Mouse (Mus musculus) forebrain, embryonic 16.5 days (tissue): ENCODE results near the gene Calr. TPM values are rescaled to one million over a fixed set of nuclear protein-coding genes. Genes with fewer than 3 reads are reported as not detected.

Source experiments
- ATAC-seq: fragments of 200-750 bp; cut with Nextera tagmentation; 2 replicates; pipeline ENCODE4 v1.8.0; 2017; ENCODE audit warnings: mild to moderate bottlenecking, moderate library complexity
- H3K27ac ChIP-seq: fragments of 300-500 bp; sonication (generic); 2 replicates; pipeline ENCODE4 v1.5.1; 2014; ENCODE audit warnings: low read length, control low read depth
- H3K27me3 ChIP-seq: fragments of 300-500 bp; sonication (generic); replicated peaks from 2 replicates; pipeline ENCODE4 v1.6.1; 2014; ENCODE audit warnings: low read length; ENCODE audit not compliant: control insufficient read depth, insufficient read depth
- H3K36me3 ChIP-seq: fragments of 300-500 bp; sonication (generic); 2 replicates; pipeline ENCODE4 v1.6.1; 2014; ENCODE audit not compliant: control insufficient read depth, insufficient read depth
- H3K4me1 ChIP-seq: fragments of 300-500 bp; sonication (generic); replicated peaks from 2 replicates; pipeline ENCODE4 v1.6.1; 2014; ENCODE audit warnings: low read length; ENCODE audit not compliant: control insufficient read depth, insufficient read depth
- H3K4me2 ChIP-seq: fragments of 300-500 bp; sonication (generic); 2 replicates; pipeline ENCODE4 v1.6.1; 2014; ENCODE audit warnings: mild to moderate bottlenecking, low read length, control low read depth
- H3K4me3 ChIP-seq: fragments of 300-500 bp; sonication (generic); replicated peaks from 2 replicates; pipeline ENCODE4 v1.5.1; 2014; ENCODE audit warnings: mild to moderate bottlenecking, low read length, control low read depth
- H3K9ac ChIP-seq: fragments of 300-500 bp; sonication (generic); replicated peaks from 2 replicates; pipeline ENCODE4 v1.6.1; 2014; ENCODE audit warnings: low read depth, low read length, control low read depth
- H3K9me3 ChIP-seq: fragments of 300-500 bp; sonication (generic); 2 replicates; pipeline ENCODE4 v1.6.1; 2016; ENCODE audit warnings: low read length; ENCODE audit not compliant: control insufficient read depth
- WGBS: fragments of 180-500 bp; shearing (Covaris S2); extraction: QIAGEN DNeasy Blood & Tissue Kit; methylation state at CpG from one replicate; pipeline ENCODE4 v1.1.7; 2014; 5-methylcytosine and 5-hydroxymethylcytosine counted together
- polyA plus RNA-seq: library from polyadenylated mRNA; unstranded; fragments of >200 nt; fragmentation: Nextera tagmentation; extraction: Ambion mirVana; gene quantifications from 2 replicates; pipeline ENCODE4 v1.2.1, GENCODE M21; 2015

Gene Calr
- polyA plus RNA-seq, 1 experiment from 2014 or later = 610 TPM

DNA sequence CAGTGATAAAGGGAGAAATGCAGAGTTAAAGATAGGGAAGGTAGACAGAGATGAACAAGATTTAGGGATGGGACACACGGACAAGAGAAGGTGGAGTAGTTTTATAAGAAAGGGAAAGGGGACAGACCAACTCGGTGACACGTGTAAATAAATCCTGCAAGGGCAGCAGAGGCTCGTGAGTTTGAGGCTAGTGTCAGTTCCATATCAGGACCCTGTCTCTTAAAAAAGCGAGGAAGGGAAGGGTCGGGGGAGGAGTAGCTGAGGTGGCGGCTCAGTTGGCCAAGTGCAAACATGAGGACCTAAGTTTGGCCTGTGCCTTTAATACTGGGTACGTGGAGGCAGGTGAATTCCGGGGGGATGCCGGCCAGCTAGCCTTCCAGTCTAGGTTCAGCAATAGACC lies 35.4 kb downstream of the Calr start:
- ATAC-seq = no peak
- Histone ChIP-seq H3K9ac (peak overlapping the region; percentile 56), H3K4me3 (peak overlapping the region; percentile 43), H3K4me2 (peak overlapping the region; percentile 66), H3K9me3 (no peaks in the 10 kb centered on the region), H3K36me3 (no peaks in the 10 kb centered on the region), H3K27me3 (no peaks in the 10 kb centered on the region), H3K4me1 (peaks cover 48% of the 10 kb centered on the region), H3K27ac (peak overlapping the region; percentile 87)
- 10% methylated on average over 10 of the region's 10 CpGs for WGBS

DNA sequence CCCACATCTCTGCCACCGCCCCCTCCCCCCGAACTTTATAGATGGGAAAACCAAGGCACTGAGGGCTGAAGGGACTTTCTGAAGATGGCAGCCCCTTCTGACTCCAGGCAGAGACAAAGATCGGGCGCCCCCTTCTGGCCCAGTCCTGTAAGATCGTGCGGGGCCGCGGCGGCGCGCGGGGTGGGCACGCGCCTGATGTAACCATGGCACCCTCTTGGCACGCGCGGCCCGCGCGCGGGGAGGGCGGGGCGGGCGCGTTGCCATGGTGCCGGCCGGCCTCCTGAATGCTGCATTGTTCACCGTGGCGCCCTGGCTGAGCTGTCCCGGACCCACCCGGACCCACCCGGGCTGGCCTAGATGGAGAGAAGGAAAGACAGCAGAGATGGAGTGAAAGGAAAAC lies 35.8 kb downstream of the Calr start:
- Histone ChIP-seq H3K36me3 (no peaks in the 10 kb centered on the region), H3K27ac (peak overlapping the region; percentile 87), H3K9me3 (no peaks in the 10 kb centered on the region), H3K4me3 (peak overlapping the region; percentile 43), H3K4me1 (peaks cover 48% of the 10 kb centered on the region), H3K9ac (peak overlapping the region; percentile 56), H3K4me2 (peak overlapping the region; percentile 66), H3K27me3 (no peaks in the 10 kb centered on the region)
- under 1% methylated on average over 31 of the region's 32 CpGs for WGBS
- ATAC-seq = peak; percentile 75

DNA sequence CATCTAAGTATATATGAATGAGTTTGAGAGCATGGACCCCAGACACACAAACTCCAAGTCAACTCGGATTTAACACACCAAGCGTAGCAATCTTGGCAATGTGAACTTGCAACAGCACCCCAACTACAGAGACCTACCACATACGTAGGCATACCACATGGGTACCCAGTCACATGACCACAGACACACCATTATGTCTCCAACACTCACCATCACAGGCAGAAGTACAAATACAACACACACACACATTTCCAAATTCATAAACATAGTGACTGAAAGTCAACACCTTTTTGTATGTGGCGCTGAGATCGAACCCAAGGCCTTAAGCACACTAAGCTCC lies 36.8 kb downstream of the Calr start:
- Histone ChIP-seq H3K36me3 (no peaks in the 10 kb centered on the region), H3K27me3 (no peaks in the 10 kb centered on the region), H3K4me2 (no peak overlapping the region), H3K4me3 (no peak overlapping the region), H3K27ac (peak overlapping the region; percentile 71), H3K4me1 (peaks cover 40% of the 10 kb centered on the region), H3K9ac (no peak overlapping the region), H3K9me3 (no peaks in the 10 kb centered on the region)
- WGBS = 63% methylated on average over 5 of the region's 5 CpGs
- no peak for ATAC-seq

DNA sequence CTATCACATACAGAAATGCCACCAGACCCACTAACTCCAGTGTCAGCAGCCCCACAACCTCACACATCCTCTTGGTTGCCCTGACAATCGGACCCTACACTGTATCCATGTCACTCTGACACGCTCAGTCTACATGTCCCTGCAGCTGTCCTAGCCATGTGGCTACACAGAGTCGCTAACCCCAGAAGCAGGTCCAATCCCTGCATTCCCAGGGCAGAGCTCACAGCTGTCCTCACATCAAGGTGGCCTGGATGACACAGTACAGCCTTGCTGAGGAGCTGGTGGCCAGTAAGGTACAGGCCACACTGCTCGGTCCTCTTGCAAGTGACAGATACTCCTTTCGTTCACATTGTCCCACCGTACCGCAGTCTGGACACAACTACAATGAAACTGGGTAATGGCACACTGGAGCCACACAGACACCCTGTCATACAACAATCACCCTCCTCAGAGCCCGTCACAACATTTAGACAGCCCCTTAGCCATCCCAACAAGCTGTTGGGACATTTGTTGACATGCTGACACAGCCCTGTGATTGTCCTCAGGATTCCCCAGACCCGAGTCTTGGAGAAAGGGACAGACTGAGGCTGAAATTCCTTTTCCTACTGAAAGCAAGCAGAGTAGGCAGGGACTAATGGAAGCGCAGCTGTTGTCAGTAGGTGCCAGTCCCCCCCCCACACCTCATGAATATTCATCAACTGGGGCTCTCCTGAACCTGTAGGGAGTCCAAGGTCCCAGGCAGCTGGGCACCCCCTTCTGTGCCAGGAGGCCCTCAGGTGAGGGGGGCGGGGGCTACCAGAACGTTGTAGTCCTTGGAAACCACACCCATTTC lies 37.4 kb downstream of the Calr start:
- peak overlapping the region; percentile 71 for H3K27ac ChIP-seq
- no peak overlapping the region for H3K4me3 ChIP-seq
- H3K36me3 ChIP-seq = no peaks in the 10 kb centered on the region
- H3K4me1 ChIP-seq = peaks cover 35% of the 10 kb centered on the region
- H3K27me3 ChIP-seq = no peaks in the 10 kb centered on the region
- no peak overlapping the region; the same call in 1 of the 2 replicates for H3K9ac ChIP-seq
- ATAC-seq = 0 out of 2 replicates have a peak, but pooled peaks have one; percentile 8
- no peaks in the 10 kb centered on the region for H3K9me3 ChIP-seq
- 37% methylated on average over 12 of the region's 12 CpGs for WGBS
- H3K4me2 ChIP-seq = no peak overlapping the region

- H3K4me3 ChIP-seq = no peak overlapping the region
- no peak overlapping the region for H3K9ac ChIP-seq
- no peaks in the 10 kb centered on the region for H3K27me3 ChIP-seq
- no peak overlapping the region for H3K4me2 ChIP-seq
- WGBS = 94% methylated on average over 5 of the region's 5 CpGs
- H3K36me3 ChIP-seq = no peaks in the 10 kb centered on the region
- no peak for ATAC-seq
- peaks cover 22% of the 10 kb centered on the region for H3K4me1 ChIP-seq
- H3K27ac ChIP-seq = no peak overlapping the region
- no peaks in the 10 kb centered on the region for H3K9me3 ChIP-seq
These were observed 40.7 kb downstream of the Calr start for GRCm38 (mm10) chr8:84806031-84806430.

- H3K36me3 ChIP-seq = no peaks in the 10 kb centered on the region
- peak within 1 kb of the TSS; percentile 98 for H3K9ac ChIP-seq
- ATAC-seq = peak; percentile 26
- no peaks in the 10 kb centered on the region for H3K27me3 ChIP-seq
- peak within 1 kb of the TSS; percentile 73 for H3K4me2 ChIP-seq
- peak within 1 kb of the TSS; percentile 76 for H3K4me3 ChIP-seq
- H3K9me3 ChIP-seq = no peaks in the 10 kb centered on the region
- under 1% methylated on average over 54 of the region's 125 CpGs for WGBS
- peak within 1 kb of the TSS; percentile 99 for H3K27ac ChIP-seq
- peaks cover 49% of the 10 kb centered on the region for H3K4me1 ChIP-seq
These were observed 46.5 kb downstream of the Calr start, which contains the start of gene Nfix for GRCm38 (mm10) chr8:84799999-84800831. Gene Nfix, minus strand, starts transcription at chr8:84800344.

DNA sequence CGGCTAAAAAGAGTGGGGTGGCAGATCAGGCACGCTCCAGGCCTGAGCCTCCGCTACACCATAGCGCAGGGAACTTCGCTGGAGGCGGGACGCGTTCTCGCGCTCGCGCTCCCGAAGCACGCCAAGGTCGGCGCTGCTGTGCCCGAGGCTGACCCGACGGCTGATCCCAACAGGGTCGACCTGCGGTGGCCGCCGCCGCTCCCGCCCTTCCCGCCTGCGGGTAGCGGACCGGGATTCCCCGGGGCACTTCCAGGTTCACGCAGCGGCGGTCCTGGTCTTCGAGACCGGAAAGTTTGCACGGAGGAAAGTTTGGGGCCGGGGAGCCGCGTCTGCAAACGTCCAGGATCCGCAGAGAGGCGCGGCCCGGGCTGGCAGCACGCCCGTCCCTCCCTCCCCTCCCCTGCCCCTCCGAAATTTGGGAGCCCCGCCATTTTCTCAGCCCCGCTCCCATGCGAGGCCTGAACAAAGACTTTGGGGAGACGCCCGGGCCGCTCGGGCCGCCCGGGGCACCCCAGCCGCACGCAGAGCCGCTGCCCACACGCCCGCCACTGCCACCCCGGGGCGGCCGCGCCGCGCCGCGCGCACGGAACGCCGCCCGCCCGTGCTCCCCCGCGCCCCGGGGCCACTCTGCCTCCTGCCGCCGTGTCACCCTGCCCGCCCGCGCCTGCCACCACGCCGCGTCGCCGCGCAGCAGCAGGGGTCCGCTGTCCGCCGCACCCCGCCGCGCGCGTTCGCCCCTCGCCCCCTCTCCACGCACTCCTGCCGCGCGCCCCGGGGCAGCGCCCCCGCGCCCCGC lies 47.4 kb downstream of the Calr start:
- under 1% methylated on average over 83 of the region's 108 CpGs for WGBS
- Histone ChIP-seq H3K36me3 (no peaks in the 10 kb centered on the region), H3K4me1 (peaks cover 58% of the 10 kb centered on the region), H3K9ac (peak overlapping the region; percentile 98), H3K4me3 (peak overlapping the region; percentile 76), H3K4me2 (peak overlapping the region; percentile 73), H3K27ac (peak overlapping the region; percentile 99), H3K9me3 (no peaks in the 10 kb centered on the region), H3K27me3 (no peaks in the 10 kb centered on the region)
- ATAC-seq = no peak; the same call in 1 of the 2 replicates

DNA sequence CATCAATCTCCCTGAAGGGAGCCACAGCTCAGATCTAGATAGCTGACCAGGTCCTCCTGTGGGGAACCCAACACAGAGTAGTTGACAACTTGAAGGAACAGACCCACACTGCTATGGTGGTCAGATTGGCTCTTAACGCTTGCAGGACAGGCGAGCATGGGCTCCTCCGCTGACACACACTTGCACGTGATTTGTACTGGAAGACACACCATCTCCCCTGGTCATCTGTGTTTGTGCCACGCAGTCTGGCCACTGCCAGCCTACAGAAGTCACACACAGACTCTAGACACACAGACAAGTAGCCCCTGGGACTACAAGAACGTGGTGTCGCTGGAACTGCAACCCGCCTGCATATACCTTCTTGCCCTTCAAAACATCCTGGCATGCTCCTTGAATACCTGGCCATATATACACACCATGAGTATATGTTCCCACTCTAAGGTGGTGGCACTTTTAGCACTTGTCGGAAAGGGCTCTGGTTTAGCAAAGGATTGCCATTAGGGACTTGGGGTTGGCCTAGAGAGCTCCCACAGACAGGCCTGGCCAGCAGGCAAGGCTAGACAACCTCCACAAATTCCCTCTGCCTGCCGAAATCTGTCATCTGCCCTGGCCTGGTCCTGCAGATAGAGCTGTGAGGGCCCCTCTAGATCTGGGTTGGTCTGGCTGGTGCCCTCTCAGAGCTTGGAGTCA lies 48.1 kb downstream of the Calr start:
- no peaks in the 10 kb centered on the region for H3K9me3 ChIP-seq
- no peaks in the 10 kb centered on the region for H3K27me3 ChIP-seq
- WGBS = 31% methylated on average over 10 of the region's 10 CpGs
- H3K4me3 ChIP-seq = peak overlapping the region; percentile 76
- H3K9ac ChIP-seq = peak overlapping the region; percentile 98
- ATAC-seq = no peak
- H3K27ac ChIP-seq = peak overlapping the region; percentile 99
- H3K4me1 ChIP-seq = peaks cover 64% of the 10 kb centered on the region
- peak overlapping the region; percentile 73 for H3K4me2 ChIP-seq
- H3K36me3 ChIP-seq = no peaks in the 10 kb centered on the region
